Mouse (Mus musculus): ENCODE results near the gene Adgrl2. TPM values are rescaled to one million over a fixed set of nuclear protein-coding genes. Genes with fewer than 3 reads are reported as not detected.

The Adgrl2 gene
- polyA plus RNA-seq, 1 experiment from 2014 or later = 33.3 TPM

- Histone ChIP-seq H3K27me3 (no peaks in the 10 kb centered on the region), H3K9ac (no peak overlapping the region), H3K9me3 (replicated peaks) (no peaks in the 10 kb centered on the region), H3K4me3 (no peak overlapping the region), H3K36me3 (peaks cover 68% of the 10 kb centered on the region), H3K4me2 (no peak overlapping the region), H3K4me1 (replicated peaks) (no peaks in the 10 kb centered on the region), H3K27ac (no peak overlapping the region)
- ATAC-seq (replicated peaks; ENCODE audit: insufficient number of reproducible peaks, insufficient read depth, low FRiP score, low read depth) = no peak
- 83% methylated on average over 6 of the region's 6 CpGs for WGBS
These were observed 171.8 kb downstream of the Adgrl2 start for GRCm38 (mm10) chr3:148818414-148819105.

GRCm38 (mm10) chr3:148817491-148817890, 172.9 kb downstream of the Adgrl2 start:
- H3K27me3 ChIP-seq = no peaks in the 10 kb centered on the region
- WGBS = 95% methylated on average over 25 of the region's 25 CpGs
- H3K9ac ChIP-seq = no peak overlapping the region
- no peak overlapping the region for H3K4me2 ChIP-seq
- no peak overlapping the region for H3K4me3 ChIP-seq
- H3K27ac ChIP-seq = no peak overlapping the region
- ATAC-seq (replicated peaks; ENCODE audit: insufficient number of reproducible peaks, insufficient read depth, low FRiP score, low read depth) = no peak
- no peaks in the 10 kb centered on the region for H3K9me3 ChIP-seq (replicated peaks)
- H3K4me1 ChIP-seq (replicated peaks) = no peaks in the 10 kb centered on the region
- peaks cover 58% of the 10 kb centered on the region for H3K36me3 ChIP-seq

- H3K9ac ChIP-seq = no peak overlapping the region
- no peak overlapping the region for H3K4me2 ChIP-seq
- no peak for ATAC-seq (replicated peaks; ENCODE audit: insufficient number of reproducible peaks, insufficient read depth, low FRiP score, low read depth)
These were observed 177.2 kb downstream of the Adgrl2 start for GRCm38 (mm10) chr3:148813121-148813520.

GRCm38 (mm10) chr3:148812059-148812458, 178.3 kb downstream of the Adgrl2 start:
- no peak for ATAC-seq (replicated peaks; ENCODE audit: insufficient number of reproducible peaks, insufficient read depth, low FRiP score, low read depth)
- Histone ChIP-seq H3K27me3 (no peaks in the 10 kb centered on the region), H3K27ac (no peak overlapping the region), H3K4me2 (no peak overlapping the region), H3K36me3 (peaks cover 16% of the 10 kb centered on the region), H3K4me3 (no peak overlapping the region), H3K9ac (no peak overlapping the region), H3K9me3 (replicated peaks) (no peaks in the 10 kb centered on the region), H3K4me1 (replicated peaks) (no peaks in the 10 kb centered on the region)
- 54% methylated on average over 1 of the region's 1 CpGs for WGBS

More at GRCm38 (mm10) chr3:148813121-148813520, 177.2 kb downstream of the Adgrl2 start:
- Histone ChIP-seq H3K36me3 (peaks cover 25% of the 10 kb centered on the region), H3K4me1 (replicated peaks) (no peaks in the 10 kb centered on the region), H3K4me3 (no peak overlapping the region), H3K27me3 (no peaks in the 10 kb centered on the region), H3K9me3 (replicated peaks) (no peaks in the 10 kb centered on the region), H3K27ac (no peak overlapping the region)
- 69% methylated on average over 6 of the region's 6 CpGs for WGBS

- Histone ChIP-seq H3K4me1 (replicated peaks) (peaks cover 4% of the 10 kb centered on the region; the same call in 1 of the 2 replicates), H3K9ac (no peak overlapping the region), H3K4me3 (no peak overlapping the region), H3K27me3 (no peaks in the 10 kb centered on the region), H3K27ac (peak overlapping the region; percentile 17; the same call in 1 of the 2 replicates), H3K4me2 (no peak overlapping the region), H3K36me3 (no peaks in the 10 kb centered on the region), H3K9me3 (replicated peaks) (no peaks in the 10 kb centered on the region)
- peak; percentile 47 for ATAC-seq (replicated peaks; ENCODE audit: insufficient number of reproducible peaks, insufficient read depth, low FRiP score, low read depth)
- 64% methylated on average over 9 of the region's 9 CpGs for WGBS
These were observed 183.4 kb downstream of the Adgrl2 start for GRCm38 (mm10) chr3:148806977-148807376.

GRCm38 (mm10) chr3:148793286-148793913, 197.0 kb downstream of the Adgrl2 start:
- H3K4me2 ChIP-seq = no peak overlapping the region
- H3K9me3 ChIP-seq (replicated peaks) = no peaks in the 10 kb centered on the region
- 61% methylated on average over 10 of the region's 10 CpGs for WGBS
- H3K36me3 ChIP-seq = no peaks in the 10 kb centered on the region
- no peak for ATAC-seq (replicated peaks; ENCODE audit: insufficient number of reproducible peaks, insufficient read depth, low FRiP score, low read depth)
- no peak overlapping the region for H3K4me3 ChIP-seq
- H3K9ac ChIP-seq = no peak overlapping the region
- H3K27ac ChIP-seq = no peak overlapping the region
- no peaks in the 10 kb centered on the region for H3K4me1 ChIP-seq (replicated peaks)
- H3K27me3 ChIP-seq = no peaks in the 10 kb centered on the region

GRCm38 (mm10) chr3:148770310-148770709, 220.0 kb downstream of the Adgrl2 start:
- no peak overlapping the region for H3K27ac ChIP-seq
- H3K36me3 ChIP-seq = no peaks in the 10 kb centered on the region
- no peak overlapping the region for H3K4me2 ChIP-seq
- H3K4me1 ChIP-seq (replicated peaks) = no peaks in the 10 kb centered on the region
- no peaks in the 10 kb centered on the region for H3K27me3 ChIP-seq
- no peak overlapping the region for H3K4me3 ChIP-seq
- 58% methylated on average over 6 of the region's 6 CpGs for WGBS
- ATAC-seq (replicated peaks; ENCODE audit: insufficient number of reproducible peaks, insufficient read depth, low FRiP score, low read depth) = no peak
- H3K9me3 ChIP-seq (replicated peaks) = no peaks in the 10 kb centered on the region
- H3K9ac ChIP-seq = no peak overlapping the region

All from heart, embryonic 15.5 days (tissue).